Mouse (Mus musculus) gastrocnemius, postnatal 4 days (tissue): ENCODE results near the gene Rmnd5b. TPM values are rescaled to one million over a fixed set of nuclear protein-coding genes. Genes with fewer than 3 reads are reported as not detected.

Source experiments
- DNase-seq, 2 experiments: peaks; one replicate each; pipeline ENCODE4 v3.0.0; 2021 to 2022; ENCODE audit warnings: low spot score in 2 of 2, mixed read lengths in 2 of 2
- total RNA-seq, 2 experiments: library from RNA; stranded (reverse); gene quantifications; 2 replicates each; pipeline ENCODE4 v1.2.3; 2021

The Rmnd5b gene
- total RNA-seq, 2 experiments from 2014 or later = 20.9 to 23.0 TPM

DNA sequence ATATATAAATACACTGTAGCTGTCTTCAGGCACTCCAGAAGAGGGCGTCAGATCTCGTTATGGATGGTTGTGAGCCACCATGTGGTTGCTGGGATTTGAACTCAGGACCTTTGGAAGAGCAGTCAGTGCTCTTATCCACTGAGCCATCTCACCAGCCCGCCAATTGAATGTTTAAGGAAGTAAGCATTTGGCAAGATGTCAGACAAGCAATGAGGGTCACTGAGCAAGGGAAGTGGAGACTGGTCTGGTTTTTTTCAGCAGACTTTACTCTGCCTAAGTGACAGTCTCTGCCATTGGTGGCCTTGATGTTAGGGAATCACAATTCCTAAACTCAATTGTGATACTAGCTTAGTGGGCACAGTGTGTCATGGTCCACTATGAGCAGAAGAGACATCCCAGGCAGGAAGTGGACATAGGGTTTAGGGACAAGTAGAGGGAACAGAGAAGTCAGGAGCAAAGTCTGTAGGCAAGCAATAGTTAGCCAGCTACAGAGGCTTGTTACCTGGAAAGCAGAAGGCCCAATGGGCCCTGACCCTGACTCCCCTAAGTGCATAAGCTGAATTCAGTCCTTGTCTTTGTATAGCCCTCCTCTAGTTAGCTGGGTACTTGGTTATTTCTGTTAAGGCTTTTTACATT lies 40.9 kb downstream of the Rmnd5b start:
- no peak for DNase-seq

DNA sequence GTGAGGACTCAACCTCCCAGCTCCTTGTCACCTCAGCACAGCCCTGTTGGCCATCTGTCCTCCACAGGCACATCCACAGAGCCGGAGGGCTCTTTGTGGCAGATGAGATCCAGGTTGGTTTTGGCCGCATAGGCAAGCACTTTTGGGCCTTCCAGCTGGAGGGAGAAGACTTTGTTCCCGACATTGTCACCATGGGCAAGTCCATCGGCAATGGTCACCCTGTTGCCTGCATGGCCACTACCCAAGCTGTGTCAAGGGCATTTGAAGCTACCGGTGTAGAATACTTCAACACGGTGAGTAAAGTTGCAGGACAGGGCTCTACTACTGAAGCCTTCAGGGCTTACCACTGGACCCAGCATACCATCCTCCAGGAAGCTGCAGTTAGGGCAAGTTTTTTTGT lies 41.8 kb downstream of the Rmnd5b start:
- DNase-seq = no peak

DNA sequence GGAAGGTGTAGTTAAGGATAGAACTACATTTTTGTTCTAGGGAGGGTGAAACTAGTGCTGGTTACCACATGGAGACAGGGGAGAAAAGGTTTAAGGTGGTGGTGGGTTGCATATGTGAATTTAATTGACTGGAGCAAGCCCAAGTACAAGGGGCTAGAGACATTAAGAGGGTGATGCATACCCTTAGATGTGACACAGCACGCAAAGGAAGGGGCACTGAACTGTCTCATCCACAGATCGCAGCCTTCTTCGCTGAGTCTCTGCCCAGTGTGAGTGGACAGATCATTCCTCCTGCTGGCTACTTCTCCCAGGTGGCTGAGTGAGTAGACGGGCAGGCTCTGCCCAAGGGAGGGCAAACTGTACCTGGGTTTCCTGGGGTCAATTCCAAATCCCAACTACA lies 42.3 kb downstream of the Rmnd5b start:
- DNase-seq = no peak

- no peak for DNase-seq
Measured at GRCm38 (mm10) chr11:51591915-51592314, 43.8 kb downstream of the Rmnd5b start.

- no peak for DNase-seq
Measured at GRCm38 (mm10) chr11:51591168-51591567, 44.5 kb downstream of the Rmnd5b start.

DNA sequence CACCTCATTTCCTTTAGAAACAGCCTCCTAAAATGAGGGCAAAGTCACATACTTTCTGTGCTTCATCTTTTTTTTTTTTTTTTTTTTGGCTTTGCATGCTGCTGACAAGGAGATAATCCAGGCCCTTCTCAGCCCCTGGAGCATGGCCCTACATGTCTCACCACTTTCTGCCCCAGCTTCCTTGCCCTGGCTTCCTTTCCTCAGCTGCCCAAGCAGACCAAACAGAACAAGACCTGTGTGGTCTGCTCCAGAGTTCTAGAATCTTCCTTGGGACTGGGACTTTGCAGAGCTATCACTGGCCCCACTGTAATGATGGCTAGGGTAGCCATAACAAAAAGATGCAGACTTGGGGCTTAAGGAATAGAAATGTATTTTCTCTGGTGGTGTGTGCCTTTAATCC lies 45.7 kb downstream of the Rmnd5b start:
- DNase-seq = no peak

- DNase-seq = no peak
Measured at GRCm38 (mm10) chr11:51588833-51589232, 46.9 kb downstream of the Rmnd5b start.

- peak in 1 of 2 experiments; percentile 8 for DNase-seq
Measured at GRCm38 (mm10) chr11:51587059-51587458, 48.6 kb downstream of the Rmnd5b start.

- DNase-seq = peak in 1 of 2 experiments; percentile 14
Measured at GRCm38 (mm10) chr11:51586411-51586810, 49.3 kb downstream of the Rmnd5b start.

- no peak for DNase-seq
Measured at GRCm38 (mm10) chr11:51585608-51586252, 50.0 kb downstream of the Rmnd5b start.

DNA sequence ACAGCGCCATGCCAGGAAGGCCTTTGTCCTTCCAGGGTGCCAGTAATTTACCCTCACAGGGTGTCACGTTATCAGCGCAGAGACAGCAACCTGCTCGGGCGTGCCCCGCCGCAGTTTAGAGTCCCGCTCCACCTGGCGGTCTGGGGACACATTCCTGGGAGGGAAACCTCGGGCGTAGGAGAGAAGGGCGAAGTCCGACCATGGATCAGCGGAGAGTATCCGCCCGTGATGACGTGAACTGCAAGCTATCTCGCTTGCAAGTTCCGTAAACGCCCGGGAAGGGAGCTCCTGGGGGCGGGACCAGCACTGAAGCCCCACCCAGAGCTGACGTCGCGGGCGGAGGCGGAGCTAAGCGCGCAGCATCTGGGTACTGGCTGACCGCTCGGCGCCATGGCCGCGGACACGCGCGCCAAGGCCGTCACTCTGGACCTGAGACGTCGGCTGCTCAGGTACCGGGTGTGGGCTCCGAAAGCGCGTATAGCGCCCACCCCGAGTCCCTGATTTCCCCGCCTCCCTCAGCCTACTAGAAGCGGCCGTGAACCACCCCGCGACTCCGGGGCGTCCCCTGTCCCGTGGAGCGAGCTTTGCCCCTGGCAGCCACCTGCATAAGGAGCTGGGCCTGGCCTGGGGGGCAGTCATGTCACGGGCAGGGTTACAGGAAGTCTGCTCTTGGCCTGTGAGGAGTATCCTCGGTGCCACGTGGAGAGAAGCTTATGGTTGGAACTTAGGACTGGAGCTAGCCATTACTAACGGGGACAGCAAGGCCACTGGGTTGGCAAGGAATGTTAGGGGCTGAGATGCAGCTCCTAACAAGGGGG lies 51.1 kb downstream of the Rmnd5b start, which contains the start of gene Phykpl:
Gene Phykpl (plus strand): TSS at position 327 of the 818 bp plus-strand sequence.
- DNase-seq = peak; percentile 93 to 96

DNA sequence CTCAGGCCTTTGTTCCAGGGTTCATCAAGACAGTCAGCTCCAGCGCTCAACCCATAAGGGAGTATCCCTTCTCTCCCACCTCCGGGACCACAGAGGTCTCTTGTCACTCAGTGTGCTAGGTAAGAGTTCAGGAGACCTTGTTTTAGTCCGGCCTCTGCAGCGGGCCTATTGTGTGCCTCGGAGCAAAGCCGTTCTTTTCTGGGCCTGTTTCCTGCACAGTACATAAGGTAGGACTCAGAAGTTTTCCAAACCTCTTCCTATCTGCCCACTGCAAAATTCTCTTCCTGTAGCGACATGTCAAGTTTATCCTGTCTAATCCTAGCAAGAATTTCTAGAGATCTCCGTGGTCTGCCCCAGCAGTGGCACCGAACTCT lies 51.7 kb downstream of the Rmnd5b start:
- no peak for DNase-seq

GRCm38 (mm10) chr11:51582713-51583112 lies 53.0 kb downstream of the Rmnd5b start:
- peak in 1 of 2 experiments; percentile 69 for DNase-seq

DNA sequence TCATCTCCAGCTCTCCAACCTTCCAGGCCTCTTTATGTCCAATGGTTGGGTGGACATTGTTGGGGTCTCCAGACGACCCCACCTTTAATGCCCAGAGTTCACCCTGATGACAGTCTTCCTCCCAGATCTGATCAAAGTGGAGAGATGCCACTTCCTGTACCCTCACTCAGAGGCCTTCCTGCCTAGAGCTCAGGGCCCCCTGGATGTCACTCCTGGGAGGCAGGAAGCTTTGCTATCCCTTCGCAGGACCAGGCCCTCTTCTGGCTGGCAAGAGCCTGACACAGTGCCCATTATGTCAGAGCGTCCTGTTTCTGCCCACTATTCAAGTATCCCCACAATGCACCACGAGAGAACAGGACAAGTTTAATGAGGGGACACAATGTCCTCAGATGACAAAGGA lies 56.7 kb downstream of the Rmnd5b start:
- DNase-seq = no peak

DNA sequence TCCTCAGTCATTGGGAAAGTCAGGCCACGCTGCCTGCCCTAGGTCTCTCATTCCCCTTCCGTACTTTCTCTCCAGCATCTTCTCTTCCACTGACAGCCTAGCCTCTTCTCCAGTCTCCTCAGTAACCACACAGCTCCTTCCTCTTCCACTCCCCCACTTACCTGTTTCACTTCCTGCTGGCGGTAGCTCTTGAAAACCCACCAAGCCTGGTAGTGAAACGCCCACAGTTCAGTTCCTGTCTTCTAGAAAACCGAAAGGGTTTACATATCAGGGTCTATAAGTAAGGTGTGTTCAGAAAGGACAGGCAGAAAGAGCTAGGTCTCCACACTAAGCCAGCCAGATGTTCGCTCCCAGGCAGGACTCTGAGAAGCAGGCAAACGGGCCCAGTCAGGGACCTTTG lies 58.1 kb downstream of the Rmnd5b start:
- DNase-seq = no peak

- no peak for DNase-seq
Measured at GRCm38 (mm10) chr11:51576454-51576853, 59.2 kb downstream of the Rmnd5b start.

Other genes with a start within 250 kb of the Rmnd5b start
- gene Phykpl, start 51.1 kb downstream of the Rmnd5b start, total RNA-seq = 10 to 100 TPM; 18.7 to 20.9 TPM
- 100 to 1,000 TPM; 218 to 241 TPM for gene Hnrnpab, start 29.0 kb downstream of the Rmnd5b start, total RNA-seq
- 10 to 100 TPM; 35.4 to 37.3 TPM for gene Nhp2, start 16.2 kb downstream of the Rmnd5b start, total RNA-seq
- 10 to 100 TPM; 20.9 to 22.7 TPM for gene N4bp3, start 14.9 kb upstream of the Rmnd5b start, total RNA-seq
- gene D930048N14Rik, start 15.1 kb upstream of the Rmnd5b start, total RNA-seq = 1 to 10 TPM; 1.1 to 1.6 TPM
- gene 0610009B22Rik, start 53.0 kb upstream of the Rmnd5b start, total RNA-seq = 10 to 100 TPM; 25.1 to 25.6 TPM
- gene Sec24a, start 127.7 kb upstream of the Rmnd5b start, total RNA-seq = 10 to 100 TPM; 23.4 to 28.3 TPM
- 10 to 100 TPM; 68.2 to 70.9 TPM for gene Sar1b, start 127.8 kb upstream of the Rmnd5b start, total RNA-seq
- gene Jade2, start 221.8 kb upstream of the Rmnd5b start, total RNA-seq = 1 to 10 TPM; 2.1 to 2.2 TPM